Mouse (Mus musculus) right cerebral cortex, adult 18-20 months (tissue): ENCODE data around the gene Pde5a.

Experiments
- DNase-seq: peaks from one replicate; pipeline ENCODE4 v3.0.0; 2022; ENCODE audit warnings: mixed read lengths

The Pde5a gene

DNA sequence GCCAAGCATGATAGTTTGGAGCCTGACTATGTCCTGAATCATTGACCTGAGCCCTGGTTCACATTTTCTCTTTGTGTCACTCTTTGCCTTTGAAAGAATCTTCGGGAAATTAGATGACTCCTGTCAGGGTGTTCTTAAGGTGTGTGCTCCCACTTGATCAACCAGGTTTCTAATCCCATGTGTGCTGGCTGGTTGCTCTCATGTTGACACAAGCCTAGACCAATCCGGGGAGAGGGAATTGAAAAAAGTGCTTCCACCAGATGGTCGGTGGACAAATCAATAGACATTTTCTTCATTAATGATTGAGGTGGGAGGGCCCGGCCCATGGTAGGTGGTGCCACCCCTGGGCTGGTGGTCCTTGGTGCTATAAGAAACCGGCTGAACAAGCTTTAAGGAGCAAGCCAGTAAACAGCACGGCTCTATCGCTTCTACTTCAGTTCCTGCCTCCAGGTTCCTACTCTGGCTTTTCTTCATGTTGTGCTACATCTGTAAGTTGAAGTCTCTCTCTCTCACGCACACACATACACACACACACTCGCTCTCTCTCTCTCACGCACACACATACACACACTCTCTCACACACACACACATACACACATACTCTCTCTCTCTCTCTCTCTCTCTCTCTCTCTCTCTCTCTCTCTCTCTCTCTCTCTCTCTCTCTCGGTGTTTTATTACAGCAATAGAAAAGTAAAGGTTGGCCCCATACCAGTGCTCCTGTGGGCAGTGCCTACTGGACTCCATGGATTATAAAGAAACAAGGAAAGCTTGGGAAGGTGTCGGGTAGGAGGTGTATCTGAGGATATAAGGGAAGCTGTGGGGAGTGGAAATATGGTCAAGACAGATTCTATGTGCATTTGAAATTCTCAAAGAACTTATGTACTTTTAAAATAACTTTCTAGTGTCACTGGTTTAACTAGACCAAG is 132.1 kb downstream of the Pde5a start:
- no peak for DNase-seq

DNA sequence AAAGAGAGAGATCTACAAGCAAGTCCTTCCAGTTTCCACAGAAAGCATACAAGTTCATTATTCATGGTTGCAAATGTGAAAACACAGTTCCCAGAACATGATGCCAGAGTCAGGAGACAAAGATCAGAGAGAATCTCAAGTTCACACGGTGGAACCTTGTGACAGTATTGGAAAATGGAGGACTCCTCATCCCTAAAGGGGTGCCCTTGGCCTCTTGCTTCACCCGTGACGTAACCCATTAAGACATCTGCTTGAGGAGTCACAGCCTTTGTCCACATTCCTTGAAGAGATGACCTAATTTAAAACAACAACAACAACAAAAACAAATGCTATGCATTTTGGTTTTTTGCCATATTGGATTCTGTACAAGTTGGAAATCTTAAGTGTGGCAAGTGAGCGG is 136.3 kb downstream of the Pde5a start:
- no peak for DNase-seq

DNA sequence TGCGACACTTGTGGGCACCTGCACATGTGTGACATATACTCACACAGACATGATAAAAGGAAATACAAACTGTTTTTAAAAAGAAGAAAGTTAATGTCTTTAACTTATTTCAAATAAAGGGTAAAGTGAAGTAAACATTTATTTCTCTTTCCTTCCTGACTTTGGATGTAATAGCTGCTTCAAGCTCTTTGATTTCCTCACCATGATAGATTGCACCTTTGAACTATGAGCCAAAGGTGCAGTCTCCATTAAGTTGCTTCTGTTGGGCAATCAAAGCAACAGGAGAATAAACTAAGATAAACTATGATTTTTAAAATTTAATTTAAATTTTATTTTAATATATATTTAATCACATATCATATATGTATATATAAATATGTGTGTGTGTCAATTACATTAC is 139.5 kb downstream of the Pde5a start:
- DNase-seq, result no peak

DNA sequence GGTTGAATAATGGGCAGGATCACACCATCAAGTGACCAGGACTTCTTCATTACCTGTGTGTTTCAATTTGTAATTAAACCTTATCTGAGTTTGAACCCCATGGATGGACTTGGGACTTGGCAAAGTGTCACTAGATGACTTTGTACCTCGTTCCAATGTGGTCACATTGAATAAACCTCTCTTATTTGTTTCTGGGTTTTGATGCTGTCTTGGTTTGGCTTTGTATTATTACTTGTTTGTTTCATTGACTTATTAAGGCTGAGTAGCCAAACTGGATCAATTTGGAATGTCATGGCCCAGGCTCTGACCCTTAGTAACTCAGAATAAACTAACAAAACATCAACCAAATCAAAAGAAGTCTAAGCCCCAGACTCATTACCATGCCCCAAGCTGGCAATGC is 142.8 kb downstream of the Pde5a start:
- no peak for DNase-seq

- DNase-seq, result no peak
Measured at GRCm38 (mm10) chr3:122876870-122877269, 148.1 kb downstream of the Pde5a start.

DNA sequence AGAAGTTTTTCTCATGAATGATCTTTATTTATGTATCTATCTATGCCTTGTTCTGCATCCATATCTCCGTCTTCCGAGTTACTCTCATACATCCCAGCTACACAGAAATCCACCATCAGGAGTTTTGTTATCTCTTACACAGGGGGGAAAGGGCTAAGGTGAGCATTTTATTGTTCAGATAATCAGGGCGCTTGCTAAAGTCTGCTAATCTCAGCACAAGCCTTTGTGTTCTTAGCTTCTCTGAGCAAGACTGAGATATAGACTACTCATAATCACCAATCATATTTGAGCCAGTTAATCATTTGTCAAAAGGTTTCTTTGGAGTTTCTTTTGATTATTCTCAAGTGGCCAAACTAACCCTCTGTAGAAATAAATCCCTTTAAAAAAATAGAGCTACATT is 148.8 kb downstream of the Pde5a start:
- DNase-seq, result no peak

DNA sequence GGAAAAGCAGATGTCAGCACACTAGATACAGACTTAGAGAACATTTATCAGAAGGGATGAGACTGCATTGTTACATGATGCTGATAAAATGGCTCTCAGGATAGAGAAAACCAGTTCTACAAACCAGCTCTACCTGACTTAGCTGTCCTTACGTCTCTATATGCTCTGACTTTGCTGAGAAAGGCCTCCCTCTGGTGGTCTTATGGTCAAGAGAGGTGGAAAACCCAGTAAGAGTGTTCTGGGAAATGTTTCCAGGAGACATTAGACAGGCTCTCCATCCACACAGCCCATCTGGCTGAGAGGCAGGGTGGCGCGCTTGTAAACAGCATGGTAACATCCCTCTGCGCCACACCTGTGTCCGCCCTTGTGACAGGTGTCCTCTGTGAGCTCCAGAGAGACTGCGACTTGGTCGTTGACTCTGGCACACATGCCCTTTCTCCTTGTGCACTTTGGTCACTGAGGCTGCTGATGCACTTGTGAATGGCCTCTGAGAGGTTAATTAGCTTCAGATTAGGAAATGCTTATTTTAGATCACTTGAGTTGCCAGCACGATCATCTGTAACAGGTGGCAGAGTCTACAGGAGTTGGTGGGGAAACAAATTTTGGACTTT is 150.1 kb downstream of the Pde5a start:
- no peak for DNase-seq

- no peak for DNase-seq
Measured at GRCm38 (mm10) chr3:122887505-122888301, 159.0 kb downstream of the Pde5a start.

DNA sequence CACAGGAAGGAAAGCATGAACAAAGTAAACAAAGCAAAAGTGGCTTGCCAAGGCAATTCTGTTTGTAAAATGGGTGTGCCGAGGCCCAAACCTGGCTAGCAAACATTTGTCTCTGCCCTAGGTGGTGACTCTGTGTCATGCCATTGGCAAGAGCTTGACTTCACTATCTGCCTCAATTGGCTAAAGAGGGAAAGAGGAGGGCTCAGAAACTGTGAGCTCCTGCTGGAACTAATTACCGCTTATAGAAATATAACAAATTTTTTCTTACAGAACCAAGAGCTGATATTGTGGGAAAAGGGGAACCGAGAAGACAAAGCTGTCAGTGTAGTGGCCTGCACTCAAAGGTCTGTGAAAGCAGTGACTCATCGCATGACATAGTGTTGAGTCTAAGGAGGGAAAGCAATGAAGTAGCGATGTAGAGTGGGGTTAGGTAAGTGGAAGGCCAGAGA is 159.6 kb downstream of the Pde5a start:
- DNase-seq, result no peak

DNA sequence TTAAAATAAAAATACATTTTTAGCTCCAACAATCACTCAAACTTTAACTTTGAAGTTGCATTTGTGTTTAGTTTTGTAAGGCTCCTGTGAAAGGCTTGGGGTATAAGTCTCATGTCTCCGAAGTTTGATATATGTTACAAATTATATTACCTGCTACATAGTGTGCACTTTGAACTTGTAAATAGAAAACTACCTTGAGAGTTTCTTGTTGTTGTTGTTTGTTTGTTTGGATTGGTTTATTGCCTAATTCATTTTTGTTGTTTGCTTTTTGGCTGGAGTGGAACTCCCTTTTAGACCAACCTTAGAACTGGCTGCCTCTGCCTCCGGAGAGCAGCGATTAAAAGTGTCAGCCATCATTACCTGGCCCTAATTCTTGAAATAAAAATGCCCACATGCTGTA is 166.0 kb downstream of the Pde5a start, which contains the start of gene Fabp2:
Gene Fabp2 (plus strand): TSS at position 301 of the 400 bp plus-strand sequence.
- DNase-seq, result no peak

DNA sequence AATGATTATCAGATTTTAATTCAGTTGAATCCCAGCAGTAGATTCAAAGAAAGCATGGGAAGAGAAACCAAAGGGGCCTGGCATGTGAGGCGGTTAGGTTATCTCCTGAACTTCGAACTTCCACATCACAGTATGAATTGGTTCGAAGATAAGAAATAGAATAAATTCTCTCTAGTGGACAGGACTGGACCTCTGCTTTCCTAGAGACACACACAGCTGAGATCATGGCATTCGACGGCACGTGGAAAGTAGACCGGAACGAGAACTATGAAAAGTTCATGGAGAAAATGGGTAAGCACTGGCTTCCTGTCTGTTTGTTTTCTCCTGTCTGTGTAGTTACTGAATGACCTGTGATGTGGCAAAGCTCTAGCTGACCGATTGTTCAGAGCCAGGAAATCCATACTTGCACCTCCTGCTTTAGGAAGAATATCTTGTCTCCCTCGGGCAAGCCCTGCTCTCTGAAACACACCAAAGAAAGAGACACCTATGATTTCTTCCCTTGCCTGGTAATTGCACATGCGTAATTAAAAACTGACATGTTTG is 166.5 kb downstream of the Pde5a start:
- no peak for DNase-seq

- DNase-seq, result no peak
Measured at GRCm38 (mm10) chr3:122898254-122898653, 169.5 kb downstream of the Pde5a start.

GRCm38 (mm10) chr3:122903746-122904433 is 175.1 kb downstream of the Pde5a start:
- peak; percentile 24 for DNase-seq

- no peak for DNase-seq
Measured at GRCm38 (mm10) chr3:122907841-122908240, 179.1 kb downstream of the Pde5a start.
